Mouse (Mus musculus) heart, postnatal 0 days (tissue): ENCODE measurements around the gene Lmln. TPM values are rescaled to one million over a fixed set of nuclear protein-coding genes. Genes with fewer than 3 reads are reported as not detected.
A peak's percentile ranks its signal among the peaks of the same experiment; 100 is the strongest.
"Not testable (repeated sequence)": the region's sequence is repeated elsewhere in the genome, so short reads cannot be mapped to it uniquely, and the experiment has no call there.

Experiments
- ATAC-seq: fragments of 200-750 bp; cut with Nextera tagmentation; 2 replicates; pipeline ENCODE4 v1.8.0; 2017; ENCODE audit warnings: low read depth, moderate number of reproducible peaks, moderate library complexity; ENCODE audit not compliant: insufficient read depth
- DNase-seq: peaks from one replicate; pipeline ENCODE4 v3.0.0-alpha.2; 2016; ENCODE audit warnings: low spot score
- H3K27ac ChIP-seq: fragments of 300-500 bp; sonication (generic); 2 replicates; pipeline ENCODE4 v1.5.1; 2014; ENCODE audit warnings: low read depth, mild to moderate bottlenecking
- H3K27me3 ChIP-seq: fragments of 300-500 bp; sonication (generic); 2 replicates; pipeline ENCODE4 v1.6.1; 2014; ENCODE audit warnings: low read length, mixed read lengths; ENCODE audit not compliant: control insufficient read depth, insufficient read depth
- H3K36me3 ChIP-seq: fragments of 300-500 bp; sonication (generic); replicated peaks from 2 replicates; pipeline ENCODE4 v1.6.1; 2014; ENCODE audit warnings: low read length, mixed read lengths; ENCODE audit not compliant: control insufficient read depth, insufficient read depth
- H3K4me1 ChIP-seq: fragments of 300-500 bp; sonication (generic); 2 replicates; pipeline ENCODE4 v1.6.1; 2014; ENCODE audit warnings: antibody characterized with exemption; ENCODE audit not compliant: control insufficient read depth, insufficient read depth
- H3K4me2 ChIP-seq: fragments of 300-500 bp; sonication (generic); 2 replicates; pipeline ENCODE4 v1.6.1; 2014; ENCODE audit warnings: low read depth, mild to moderate bottlenecking, low read length, moderate library complexity
- H3K4me3 ChIP-seq: fragments of 300-500 bp; sonication (generic); 2 replicates; pipeline ENCODE4 v1.5.1; 2014; ENCODE audit warnings: low read depth, low read length
- H3K9ac ChIP-seq: fragments of 300-500 bp; sonication (generic); replicated peaks from 2 replicates; pipeline ENCODE4 v1.6.1; 2014; ENCODE audit warnings: low read depth, low read length, mixed read lengths
- H3K9me3 ChIP-seq: fragments of 300-500 bp; sonication (generic); replicated peaks from 2 replicates; pipeline ENCODE4 v1.6.1; 2016; ENCODE audit warnings: low read length; ENCODE audit not compliant: control insufficient read depth
- CTCF ChIP-seq: IDR thresholded peaks from 2 replicates; pipeline ENCODE4 v1.5.1; 2016; ENCODE audit warnings: antibody characterized with exemption, control low read depth, low read depth
- EP300 ChIP-seq: IDR thresholded peaks from 2 replicates; pipeline ENCODE4 v1.6.1; 2016; ENCODE audit warnings: antibody characterized with exemption, low read depth
- WGBS: fragments of 180-500 bp; shearing (Covaris S2); extraction: QIAGEN DNeasy Blood & Tissue Kit; methylation state at CpG from one replicate; pipeline ENCODE4 v1.1.7; 2014; 5-methylcytosine and 5-hydroxymethylcytosine counted together
- polyA plus RNA-seq: library from polyadenylated mRNA; unstranded; fragments of >200 nt; fragmentation: Nextera tagmentation; extraction: Ambion mirVana; gene quantifications from 2 replicates; pipeline ENCODE4 v1.2.1, GENCODE M21; 2015
- total RNA-seq: library from RNA; depleted of rRNA; stranded (reverse); fragments of >200 nt; gene quantifications from 2 replicates; pipeline ENCODE4 v1.2.3, GENCODE M21; 2014; ENCODE audit warnings: low replicate concordance

The Lmln gene
- total and polyA plus RNA-seq, 2 experiments from 2014 or later: 1.1 to 3.5 TPM

GRCm38 (mm10) chr16:33058033-33058432 is 4.3 kb upstream of the Lmln start:
- Histone ChIP-seq H3K27ac (0 out of 2 replicates have a peak overlapping the region, but pooled peaks have one; percentile 8), H3K4me1 (peaks cover 13% of the 10 kb centered on the region), H3K4me3 (no peak overlapping the region), H3K27me3 (no peaks in the 10 kb centered on the region), H3K9ac (peak overlapping the region; percentile 38; the same call in 1 of the 2 replicates), H3K9me3 (no peaks in the 10 kb centered on the region), H3K4me2 (peak overlapping the region; percentile 78), H3K36me3 (peaks cover 31% of the 10 kb centered on the region)
- WGBS: 88% methylated on average over 16 of the region's 16 CpGs
- TF ChIP-seq EP300: no peak
- TF ChIP-seq CTCF: no peak
- no peak for DNase-seq
- no peak for ATAC-seq

- H3K9ac ChIP-seq, H3K4me2 ChIP-seq, DNase-seq, ATAC-seq, H3K27me3 ChIP-seq, H3K4me3 ChIP-seq, H3K9me3 ChIP-seq, H3K27ac ChIP-seq: not testable (repeated sequence)
- peaks cover 13% of the 10 kb centered on the region for H3K4me1 ChIP-seq
- peaks cover 31% of the 10 kb centered on the region for H3K36me3 ChIP-seq
- 85% methylated on average over 9 of the region's 9 CpGs for WGBS
Observed at GRCm38 (mm10) chr16:33058656-33059055, 3.7 kb upstream of the Lmln start.

GRCm38 (mm10) chr16:33059471-33059870 is 2.9 kb upstream of the Lmln start:
- H3K9me3 ChIP-seq: no peaks in the 10 kb centered on the region
- H3K9ac ChIP-seq: no peak overlapping the region
- DNase-seq (no peak), ATAC-seq (no peak)
- H3K4me2 ChIP-seq: no peak overlapping the region
- no peak overlapping the region for H3K4me3 ChIP-seq
- H3K27ac ChIP-seq: no peak overlapping the region
- peaks cover 31% of the 10 kb centered on the region for H3K36me3 ChIP-seq
- H3K27me3 ChIP-seq: no peaks in the 10 kb centered on the region
- no peak for TF ChIP-seq EP300
- TF ChIP-seq CTCF: no peak
- H3K4me1 ChIP-seq: peaks cover 13% of the 10 kb centered on the region
- 96% methylated on average over 1 of the region's 1 CpGs for WGBS

- Histone ChIP-seq H3K9me3 (no peaks in the 10 kb centered on the region), H3K4me1 (peaks cover 9% of the 10 kb centered on the region), H3K9ac (no peak overlapping the region), H3K36me3 (peaks cover 31% of the 10 kb centered on the region), H3K27ac (no peak overlapping the region), H3K4me2 (no peak overlapping the region), H3K27me3 (no peaks in the 10 kb centered on the region), H3K4me3 (no peak overlapping the region)
- 82% methylated on average over 2 of the region's 2 CpGs for WGBS
- TF ChIP-seq EP300 (no peak), CTCF (no peak)
- ATAC-seq (no peak), DNase-seq (no peak)
Observed at GRCm38 (mm10) chr16:33060926-33061325, 1.4 kb upstream of the Lmln start.

GRCm38 (mm10) chr16:33061400-33061799 is 921 bp upstream of the Lmln start:
- H3K27me3 ChIP-seq: no peaks in the 10 kb centered on the region
- 50% methylated on average over 11 of the region's 11 CpGs for WGBS
- no peak for ATAC-seq
- peaks cover 31% of the 10 kb centered on the region for H3K36me3 ChIP-seq
- H3K27ac ChIP-seq: peak overlapping the region; percentile 63
- H3K4me2 ChIP-seq: peak overlapping the region; percentile 93
- DNase-seq: no peak
- no peak for TF ChIP-seq CTCF
- no peak for TF ChIP-seq EP300
- no peak overlapping the region for H3K9ac ChIP-seq
- H3K9me3 ChIP-seq: no peaks in the 10 kb centered on the region
- no peak overlapping the region; the same call in 1 of the 2 replicates for H3K4me3 ChIP-seq
- H3K4me1 ChIP-seq: peaks cover 9% of the 10 kb centered on the region; the same call in 1 of the 2 replicates

- H3K27ac ChIP-seq: peak overlapping the region; percentile 63
- peaks cover 9% of the 10 kb centered on the region; the same call in 1 of the 2 replicates for H3K4me1 ChIP-seq
- no peaks in the 10 kb centered on the region for H3K9me3 ChIP-seq
- peak overlapping the region; percentile 93 for H3K4me2 ChIP-seq
- H3K9ac ChIP-seq: peak overlapping the region; percentile 58
- under 1% methylated on average over 35 of the region's 35 CpGs for WGBS
- TF ChIP-seq EP300 (no peak), CTCF (no peak)
- peak overlapping the region; percentile 74 for H3K4me3 ChIP-seq
- DNase-seq: peak; percentile 36
- H3K27me3 ChIP-seq: no peaks in the 10 kb centered on the region
- peak; percentile 43 for ATAC-seq
- H3K36me3 ChIP-seq: peaks cover 31% of the 10 kb centered on the region
Observed at GRCm38 (mm10) chr16:33062682-33063131, 386 bp downstream of the Lmln start.
